Mouse (Mus musculus): ENCODE measurements around the gene Mtch1.

GRCm38 (mm10) chr17:29291793-29292192 is 55.9 kb downstream of the Mtch1 start:
- no peak for TF ChIP-seq CTCF (IDR thresholded peaks at IDR 0.05; ENCODE audit: low read depth)
- TF ChIP-seq EP300 (IDR thresholded peaks at IDR 0.05; ENCODE audit: low read depth) = no peak
